Mouse (Mus musculus) retina, embryonic 14.5 days (tissue): Measurements from ENCODE around the gene Pip5kl1.

ENCODE experiments used
- DNase-seq: peaks from one replicate; pipeline ENCODE4 v3.0.0-alpha.2; 2015; ENCODE audit warnings: low spot score

Gene Pip5kl1

DNA sequence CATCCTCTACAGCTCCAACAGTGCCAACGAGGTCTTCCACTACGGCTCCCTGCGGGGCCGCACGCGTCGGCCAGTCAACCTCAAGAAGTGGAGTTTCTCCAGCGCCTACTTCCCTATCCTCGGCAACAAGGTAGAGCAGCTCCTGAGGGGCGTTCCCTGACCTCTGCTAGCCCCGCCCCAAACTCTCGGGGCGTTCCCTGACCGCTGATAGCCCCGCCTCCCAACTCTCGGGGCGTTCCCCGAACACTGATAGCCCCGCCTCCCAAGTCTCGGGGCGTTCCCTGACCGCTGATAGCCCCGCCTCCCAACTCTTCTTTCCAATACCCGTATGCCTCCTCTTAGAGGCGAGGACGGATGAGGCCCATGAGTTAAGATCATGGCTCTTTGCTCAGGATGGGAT is 37.7 kb downstream of the Pip5kl1 start:
- no peak for DNase-seq

DNA sequence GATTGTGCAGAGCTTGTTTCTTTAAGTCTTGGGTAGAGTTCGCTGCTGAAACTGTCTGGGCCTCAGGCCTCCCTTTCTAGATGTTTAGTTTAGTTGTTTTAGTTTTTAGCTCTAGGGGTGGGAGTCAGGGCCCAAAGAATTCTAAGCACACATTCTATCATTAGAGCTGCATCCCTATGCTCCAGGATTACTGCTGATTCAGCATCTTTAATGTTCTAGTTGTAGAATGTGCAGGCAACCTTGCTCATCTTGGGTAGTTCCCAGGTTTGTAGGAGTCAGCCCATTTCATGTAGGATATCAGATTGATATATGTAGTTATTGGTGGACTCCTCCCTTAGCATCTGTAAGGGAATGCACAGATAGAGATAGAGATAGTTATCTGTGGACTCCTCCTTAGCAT is 42.5 kb downstream of the Pip5kl1 start:
- DNase-seq: no peak

DNA sequence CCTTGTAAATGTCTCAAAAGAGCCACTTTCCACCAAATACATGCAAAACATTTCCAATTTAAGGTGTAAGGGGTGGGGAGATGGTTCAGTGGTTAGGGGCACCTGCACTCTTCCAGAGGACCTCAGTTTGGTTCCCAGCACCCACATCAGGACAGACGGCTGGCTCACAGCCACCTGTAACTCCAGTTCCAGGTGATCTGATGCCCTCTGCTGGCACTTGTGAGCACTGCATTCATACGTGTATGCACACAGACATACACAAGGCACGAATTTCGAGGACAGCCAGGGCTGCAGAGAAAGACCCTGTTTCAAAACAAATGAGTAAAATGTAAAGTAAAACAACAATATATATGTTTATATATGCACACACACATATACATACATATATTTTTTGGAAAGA is 43.0 kb downstream of the Pip5kl1 start:
- DNase-seq: peak; percentile 41

DNA sequence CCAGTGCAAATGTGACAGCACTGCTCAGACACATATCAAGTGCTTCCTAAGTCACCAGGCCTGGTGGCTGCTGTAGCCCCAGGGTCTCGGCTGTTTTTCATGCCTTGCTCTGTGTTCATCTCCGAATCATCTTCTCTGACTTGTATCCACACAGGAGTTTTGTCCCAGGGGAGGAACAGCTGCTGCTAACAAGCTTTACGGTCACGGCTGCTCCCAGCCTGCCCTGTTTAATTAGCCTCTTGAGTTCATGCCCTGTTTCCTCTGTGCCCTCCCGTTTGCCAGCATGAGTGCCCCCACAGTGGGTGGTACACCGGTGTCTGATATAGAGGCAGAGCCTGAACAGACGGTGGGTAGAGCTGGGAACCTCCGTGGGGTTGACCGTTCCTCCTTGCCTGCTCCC is 43.5 kb downstream of the Pip5kl1 start:
- DNase-seq: peak; percentile 74

DNA sequence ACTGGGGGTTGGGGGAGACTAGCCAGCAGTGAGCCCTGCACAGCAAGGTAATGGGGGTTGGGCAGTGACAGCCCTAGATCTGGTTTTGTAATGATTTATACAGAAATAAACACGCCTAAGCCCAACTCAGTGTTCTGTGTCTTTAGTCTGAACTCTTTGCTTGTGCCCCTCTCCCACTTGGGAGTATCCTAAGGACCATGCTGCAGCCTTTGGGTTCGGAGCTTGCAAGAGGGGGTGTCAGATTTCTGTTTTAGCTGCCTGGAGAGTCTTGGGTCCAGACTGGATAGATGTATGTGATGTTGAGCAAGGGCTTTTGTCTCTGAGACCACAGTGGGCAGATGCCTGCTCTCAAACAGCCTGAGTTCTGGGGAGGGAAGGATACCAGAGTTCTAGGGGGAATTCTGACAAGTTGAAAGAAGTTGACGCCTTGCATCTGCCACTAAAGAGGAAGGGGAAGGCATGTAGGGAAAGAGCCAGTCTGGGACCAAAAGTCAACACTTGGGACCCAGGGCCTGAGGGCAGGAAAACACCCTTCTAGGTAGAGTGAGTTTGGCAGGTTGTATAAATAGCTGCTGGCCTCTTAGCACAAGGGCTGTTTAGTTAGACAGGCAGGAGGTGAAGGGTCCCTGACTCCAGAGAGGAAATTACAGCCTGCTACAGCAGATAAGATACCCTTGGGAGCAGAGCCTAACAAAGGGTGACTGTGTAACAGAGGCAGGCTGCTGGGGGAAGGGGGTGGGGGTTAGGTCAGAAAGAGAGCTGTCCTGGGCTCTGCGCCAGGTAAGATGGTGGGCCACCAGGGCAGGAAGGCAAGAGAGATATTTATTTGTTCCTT is 46.3 kb downstream of the Pip5kl1 start:
- no peak for DNase-seq

DNA sequence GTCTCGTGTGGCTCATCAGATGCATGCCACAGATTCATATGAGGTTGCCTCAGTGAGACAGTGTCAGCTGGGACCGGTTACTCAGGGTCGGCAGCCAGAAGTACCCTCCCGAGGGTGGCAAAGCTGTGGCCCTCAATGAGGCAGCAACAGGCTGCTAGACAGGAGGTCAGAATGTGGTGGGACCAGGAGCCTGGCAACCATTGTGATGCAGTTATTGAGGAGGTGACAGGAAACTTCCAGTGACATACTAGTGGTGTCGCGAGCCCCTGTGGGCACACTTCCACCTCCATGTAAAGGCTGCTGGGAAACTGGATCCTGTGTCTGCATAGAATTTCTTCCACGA is 46.9 kb downstream of the Pip5kl1 start, which contains the start of gene Ak1:
Ak1 (plus strand) TSS at position 242 of the 343 bp plus-strand sequence.
- no peak for DNase-seq

DNA sequence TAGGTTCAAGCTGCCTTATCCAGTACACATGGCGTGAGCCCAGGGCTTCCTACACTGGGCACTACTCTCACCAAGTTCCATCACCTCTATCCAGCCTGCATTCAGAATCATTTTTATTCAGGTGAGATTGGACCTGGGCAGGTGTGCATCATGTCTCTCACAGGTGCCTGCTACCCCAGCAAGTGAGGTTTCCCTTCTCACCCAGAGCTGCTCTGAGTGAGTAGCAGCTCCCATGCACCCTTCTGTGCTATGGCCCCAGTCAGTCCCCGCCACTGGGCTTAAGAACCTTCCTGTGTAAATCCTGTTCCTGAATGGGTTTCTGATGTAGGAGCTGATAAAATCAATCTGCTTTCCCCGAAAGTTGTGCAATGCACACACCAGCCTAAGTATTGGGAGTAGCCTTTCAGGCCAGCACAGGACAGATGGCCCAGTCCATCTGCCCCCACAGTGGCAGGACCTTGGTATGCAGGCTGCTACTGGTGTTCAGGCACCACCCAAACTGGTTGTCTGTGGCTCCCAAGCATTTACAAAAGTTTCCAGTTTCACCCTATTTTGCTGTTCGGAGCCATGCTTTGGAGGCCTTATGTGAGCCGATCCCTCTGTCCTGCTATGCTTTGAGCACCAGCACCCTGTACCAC is 49.6 kb downstream of the Pip5kl1 start:
- no peak for DNase-seq

DNA sequence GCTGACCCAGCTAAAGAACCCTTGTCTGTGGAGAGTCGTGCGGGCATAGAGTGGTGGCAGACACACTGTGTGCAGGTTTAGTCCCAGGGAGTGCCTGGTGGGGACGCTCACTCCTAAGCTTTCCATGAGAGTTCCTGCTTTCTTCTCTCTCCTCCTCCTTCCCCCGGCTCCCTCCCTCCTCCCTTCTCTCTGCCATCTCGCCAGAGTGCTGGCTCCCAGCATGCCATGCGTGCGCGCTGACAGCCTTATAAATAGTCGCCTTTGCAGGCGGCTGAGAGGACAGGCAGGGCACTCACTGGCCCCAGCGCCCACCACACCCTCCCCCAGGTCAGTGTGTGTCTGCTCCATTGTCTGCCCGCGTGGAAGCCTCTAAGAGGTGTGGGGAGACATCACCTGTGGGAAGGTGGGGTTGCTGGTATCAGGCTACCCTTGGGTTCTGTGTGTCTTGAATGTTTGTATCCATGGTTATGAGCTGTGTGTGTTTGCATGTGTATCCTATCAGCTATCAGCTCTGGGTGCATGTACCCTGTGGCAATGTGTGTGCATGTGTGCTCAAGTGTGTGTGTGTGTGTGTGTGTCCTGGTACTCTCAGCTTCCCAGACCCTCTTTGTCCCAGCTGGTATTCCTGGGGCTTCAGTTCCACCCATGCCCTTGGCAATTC is 50.7 kb downstream of the Pip5kl1 start:
- DNase-seq: peak; percentile 79

DNA sequence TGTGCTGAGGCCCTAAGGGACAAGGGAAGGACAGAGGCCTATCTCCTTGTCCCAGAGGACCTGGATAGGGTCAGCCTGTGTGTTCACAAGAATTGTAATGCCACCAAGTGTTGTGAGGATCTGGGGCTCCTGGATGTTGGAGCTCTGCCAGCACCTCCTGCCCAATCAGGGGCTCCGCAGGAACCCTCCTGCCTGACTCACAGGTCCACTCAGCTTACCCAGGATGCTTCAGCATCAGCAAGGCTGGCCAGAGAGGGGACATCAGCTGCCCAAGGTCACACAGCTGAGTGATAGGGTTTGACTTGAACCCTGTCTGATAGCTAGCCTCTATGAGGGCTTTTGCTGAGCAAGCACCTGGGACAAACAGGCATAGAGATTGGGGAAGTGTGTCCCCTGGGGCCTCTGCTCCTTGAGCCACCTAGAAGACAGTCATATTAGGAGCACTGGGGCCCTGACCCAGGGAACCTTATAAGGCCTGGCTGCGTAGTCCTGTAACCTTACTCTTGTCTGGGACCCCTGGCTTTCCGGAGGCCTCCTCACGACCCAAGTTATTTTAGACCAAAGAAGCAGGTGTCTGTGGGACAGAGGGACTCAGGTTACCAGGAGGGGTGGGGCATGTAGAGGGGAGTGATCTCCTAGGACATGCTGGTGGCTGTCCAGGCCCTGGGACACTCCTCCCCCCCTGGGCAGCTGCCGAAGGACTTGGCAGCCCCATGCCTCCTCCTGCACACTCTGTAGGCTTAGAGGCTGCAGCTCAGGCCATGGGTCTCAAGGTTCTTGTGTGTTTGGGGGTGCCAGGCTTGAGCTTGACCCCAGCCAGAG is 51.5 kb downstream of the Pip5kl1 start:
- peak; percentile 23 for DNase-seq

DNA sequence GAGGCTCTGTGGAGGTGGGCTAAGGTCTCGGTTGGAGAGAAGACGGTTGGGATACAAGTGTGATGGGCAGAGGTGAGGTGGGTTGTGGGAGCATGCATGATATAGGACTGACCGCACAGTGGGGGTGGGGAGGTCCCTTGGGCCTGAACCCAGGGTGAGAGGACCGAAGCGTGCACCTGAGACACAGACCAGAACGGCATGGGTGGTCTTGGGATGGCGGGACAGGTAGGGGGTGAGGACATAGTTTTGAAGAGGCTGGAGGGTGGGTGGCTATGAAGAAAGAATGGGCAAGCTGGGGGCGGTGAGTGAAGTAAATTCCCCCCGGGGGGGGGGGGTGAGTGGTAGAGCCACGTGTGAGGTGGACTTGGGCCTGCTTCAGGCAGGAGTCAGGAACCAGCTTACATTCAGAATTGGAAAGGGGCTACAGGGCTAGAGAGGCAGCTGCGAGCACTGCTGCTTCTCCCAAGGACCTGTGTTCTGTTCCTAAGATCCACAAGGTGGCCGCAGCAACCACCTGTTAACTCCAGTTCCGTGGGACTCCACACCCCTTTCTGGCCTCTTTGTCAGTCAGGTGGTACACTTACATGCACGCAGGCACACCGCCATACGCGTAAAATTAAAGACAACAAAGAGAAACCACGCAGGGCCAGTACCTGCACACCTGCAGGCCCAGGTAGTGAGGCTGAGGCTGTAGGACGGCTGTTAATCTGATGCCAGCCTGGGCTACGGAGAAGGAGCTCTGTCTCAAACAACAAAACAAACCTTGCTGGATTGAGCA is 52.9 kb downstream of the Pip5kl1 start:
- no peak for DNase-seq

DNA sequence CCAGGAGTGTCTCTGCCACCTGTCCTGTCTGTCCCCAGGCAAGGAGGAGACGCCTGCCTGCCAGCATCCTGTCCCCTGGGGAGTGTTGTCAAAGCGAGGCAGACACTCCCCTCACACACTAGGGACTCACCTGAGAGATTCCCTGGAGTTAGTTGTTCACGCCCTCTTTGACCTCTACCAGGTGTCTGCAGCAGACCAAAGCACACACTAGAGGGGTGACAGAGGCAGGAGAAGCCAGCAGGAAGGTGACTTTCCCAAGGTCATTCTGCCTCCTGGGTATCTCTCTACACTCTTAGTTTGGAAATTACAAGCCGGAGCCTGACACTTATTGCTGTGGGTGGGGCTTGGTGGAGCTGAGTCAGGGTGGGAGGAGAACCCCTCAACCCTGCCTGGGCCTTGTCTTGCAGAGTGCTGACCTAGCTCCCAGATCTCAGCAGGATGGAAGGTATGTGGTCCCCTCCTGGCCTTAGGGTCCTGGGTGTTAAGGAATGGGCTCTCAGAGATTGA is 53.5 kb downstream of the Pip5kl1 start:
- DNase-seq: no peak

DNA sequence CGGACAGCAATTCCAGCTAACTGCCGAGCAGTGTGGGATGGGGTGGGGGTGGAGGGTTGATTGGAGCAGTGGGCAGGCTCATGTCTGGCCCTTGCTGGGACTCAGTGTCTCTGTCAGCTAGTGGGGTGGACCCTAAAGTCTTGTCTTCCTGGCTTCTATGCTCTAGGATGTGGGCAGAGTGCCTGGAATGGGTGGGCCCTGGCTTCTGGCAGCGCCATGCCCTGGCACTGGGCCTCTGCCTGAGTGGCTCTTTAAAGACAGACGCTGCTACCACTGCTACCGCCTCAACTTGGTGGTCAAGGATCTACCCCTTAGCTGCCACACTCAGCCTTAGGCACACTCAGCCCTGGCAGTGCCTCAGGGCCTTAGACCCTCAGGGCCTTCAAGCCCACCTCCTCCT is 54.1 kb downstream of the Pip5kl1 start:
- DNase-seq: peak; percentile 13

DNA sequence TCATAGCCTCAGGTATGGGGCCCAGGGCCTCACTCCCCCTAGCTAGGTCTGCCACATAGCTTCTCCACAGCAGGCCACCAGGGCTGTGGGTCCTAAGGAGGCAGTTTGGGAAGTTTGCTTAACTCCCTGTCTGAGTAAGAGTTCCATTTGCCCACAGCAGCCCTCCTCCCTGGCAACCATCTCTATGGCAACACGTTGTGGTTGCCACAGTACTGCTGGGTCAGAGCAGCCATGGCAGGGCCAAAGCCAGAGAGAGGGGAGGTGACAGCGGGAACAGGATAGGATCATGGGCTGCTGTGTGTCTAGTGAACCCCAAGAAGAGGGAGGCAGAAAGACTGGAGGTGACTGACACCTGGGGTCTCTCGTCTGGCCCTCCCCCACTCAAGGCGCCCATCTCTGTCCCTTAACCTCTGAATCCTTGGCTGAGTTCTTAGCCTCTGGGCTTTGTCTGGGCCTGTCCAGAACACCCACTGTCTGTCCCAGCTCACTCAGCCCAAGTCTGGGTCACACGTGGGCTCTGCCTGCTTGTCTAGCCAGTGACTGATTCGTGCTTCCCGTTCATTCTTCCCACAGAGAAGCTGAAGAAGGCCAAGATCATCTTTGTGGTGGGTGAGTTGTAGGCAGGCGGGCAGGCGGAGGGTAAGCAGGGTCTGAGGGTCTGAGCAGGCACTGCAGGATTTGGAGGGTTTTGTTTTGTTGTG is 54.8 kb downstream of the Pip5kl1 start:
- DNase-seq: peak; percentile 89

DNA sequence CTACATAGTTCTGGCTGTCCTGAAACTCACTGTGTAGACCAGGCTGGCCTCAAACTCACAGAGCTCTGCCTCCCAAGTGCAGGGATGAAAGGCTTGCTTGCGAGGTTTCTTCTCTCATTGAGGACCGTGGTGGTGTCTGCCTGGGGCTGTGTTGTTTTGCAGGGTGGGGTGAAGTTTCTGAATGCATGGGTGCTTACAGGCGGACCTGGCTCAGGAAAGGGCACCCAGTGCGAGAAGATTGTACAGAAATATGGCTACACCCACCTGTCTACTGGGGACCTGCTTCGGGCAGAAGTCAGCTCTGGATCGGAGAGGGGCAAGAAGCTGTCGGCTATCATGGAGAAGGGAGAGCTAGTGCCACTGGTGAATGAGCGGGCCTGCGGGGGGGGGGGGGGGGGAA is 55.4 kb downstream of the Pip5kl1 start:
- DNase-seq: no peak

DNA sequence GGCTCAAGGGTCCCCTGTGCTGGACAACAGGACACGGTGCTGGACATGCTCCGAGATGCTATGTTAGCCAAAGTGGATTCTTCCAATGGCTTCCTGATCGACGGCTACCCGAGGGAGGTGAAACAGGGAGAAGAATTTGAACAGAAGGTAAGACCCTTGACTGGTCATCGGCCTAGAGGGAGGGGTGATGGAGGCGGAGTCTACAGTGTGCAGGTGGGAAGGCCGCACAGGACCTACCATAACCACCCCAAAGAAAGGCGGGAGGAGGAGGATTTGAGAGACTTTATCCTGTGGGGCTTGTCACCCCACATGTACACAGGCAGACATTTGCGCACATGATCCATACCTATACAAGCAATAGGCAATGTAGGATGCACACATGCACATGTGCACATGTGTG is 56.4 kb downstream of the Pip5kl1 start:
- no peak for DNase-seq

DNA sequence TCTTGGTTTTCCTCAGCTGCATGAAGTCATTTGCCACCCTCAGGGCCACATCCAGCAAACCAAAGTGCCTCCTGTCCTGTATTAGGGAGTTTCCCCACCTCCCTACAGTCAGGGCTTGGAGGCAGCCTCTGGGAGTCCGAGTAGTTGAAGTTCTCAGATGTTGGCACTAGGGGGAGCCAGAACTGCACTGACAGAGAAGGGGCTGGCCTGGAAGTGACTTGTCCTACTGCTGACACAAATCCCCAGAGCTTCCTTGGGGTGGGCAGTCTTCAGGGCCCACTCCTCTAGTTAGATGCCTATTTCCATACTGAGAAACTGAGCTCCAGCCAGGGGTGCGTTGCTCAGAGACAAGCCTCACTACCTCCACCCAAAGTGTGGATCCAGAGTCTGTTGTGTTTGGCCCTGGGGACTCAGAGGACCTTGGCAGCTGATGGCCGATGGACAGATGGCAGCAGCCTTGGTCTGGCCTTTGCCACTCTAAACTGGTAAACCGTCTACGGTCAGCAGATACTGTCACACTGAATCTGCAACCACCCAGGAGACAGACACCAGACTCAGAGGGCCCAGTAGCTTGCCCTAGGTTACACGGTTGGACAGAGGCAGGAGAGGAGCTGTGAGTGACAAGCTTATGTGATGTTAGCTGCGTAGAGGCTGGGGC is 57.3 kb downstream of the Pip5kl1 start:
- DNase-seq: peak; percentile 93
